Mouse (Mus musculus) hindbrain, embryonic 10.5 days (tissue): ENCODE data around the gene Gm21903. TPM values are rescaled to one million over a fixed set of nuclear protein-coding genes. Genes with fewer than 3 reads are reported as not detected.
"Not testable (repeated sequence)": the region's sequence is repeated elsewhere in the genome, so short reads cannot be mapped to it uniquely, and the experiment has no call there.

ENCODE experiments used
- DNase-seq: peaks from one replicate; pipeline ENCODE4 v3.0.0-alpha.2; 2017; ENCODE audit warnings: low spot score
- H3K27ac ChIP-seq: fragments of 300-500 bp; sonication (generic); 2 replicates; pipeline ENCODE4 v1.5.1; 2016; ENCODE audit warnings: mild to moderate bottlenecking, moderate library complexity
- H3K27me3 ChIP-seq: fragments of 300-500 bp; sonication (generic); 2 replicates; pipeline ENCODE4 v1.6.1; 2016; ENCODE audit warnings: mild to moderate bottlenecking; ENCODE audit not compliant: poor library complexity, insufficient read depth, severe bottlenecking
- H3K36me3 ChIP-seq: fragments of 300-500 bp; sonication (generic); 2 replicates; pipeline ENCODE4 v1.6.1; 2016; ENCODE audit warnings: mild to moderate bottlenecking, moderate library complexity
- H3K4me1 ChIP-seq: fragments of 300-500 bp; sonication (generic); replicated peaks from 2 replicates; pipeline ENCODE4 v1.6.1; 2016; ENCODE audit warnings: mild to moderate bottlenecking
- H3K4me3 ChIP-seq: fragments of 300-500 bp; sonication (generic); 2 replicates; pipeline ENCODE4 v1.5.1; 2016; ENCODE audit warnings: mild to moderate bottlenecking, moderate library complexity
- H3K9me3 ChIP-seq: fragments of 300-500 bp; sonication (generic); 2 replicates; pipeline ENCODE4 v1.6.1; 2016; ENCODE audit warnings: mild to moderate bottlenecking, moderate library complexity
- WGBS: fragments of 180-500 bp; shearing (Covaris S2); methylation state at CpG from one replicate; pipeline ENCODE4 v1.1.7; 2016; 5-methylcytosine and 5-hydroxymethylcytosine counted together
- polyA plus RNA-seq: library from polyadenylated mRNA; unstranded; fragments of >200 nt; fragmentation: Nextera tagmentation; extraction: Ambion mirVana; gene quantifications from 2 replicates; pipeline ENCODE4 v1.2.1, GENCODE M21; 2016

Gene Gm21903
- polyA plus RNA-seq: not detected in 2 replicates

GRCm38 (mm10) chr17:39043241-39043640 is at the start of gene Gm21903:
Gene Gm21903, minus strand, starts transcription at chr17:39043341.
- no peak within 1 kb of the TSS for H3K4me3 ChIP-seq
- no peaks in the 10 kb centered on the region for H3K36me3 ChIP-seq
- no peaks in the 10 kb centered on the region for H3K27me3 ChIP-seq
- peaks cover 6% of the 10 kb centered on the region; the same call in 1 of the 2 replicates for H3K9me3 ChIP-seq
- H3K27ac ChIP-seq: no peak within 1 kb of the TSS
- no peak for DNase-seq
- H3K4me1 ChIP-seq: no peaks in the 10 kb centered on the region

- Histone ChIP-seq H3K27me3 (no peaks in the 10 kb centered on the region), H3K4me3 (no peak within 1 kb of the TSS), H3K36me3 (no peaks in the 10 kb centered on the region), H3K9me3 (peaks cover 17% of the 10 kb centered on the region), H3K27ac (no peak within 1 kb of the TSS), H3K4me1 (no peaks in the 10 kb centered on the region)
- no peak for DNase-seq
- 59% methylated on average over 1 of the region's 1 CpGs for WGBS
Measured at GRCm38 (mm10) chr17:39076937-39077336, 33.8 kb upstream of the Gm21903 start, which contains the start of gene Esp23. Gene Esp23, minus strand, starts transcription at chr17:39077037.

- DNase-seq: no peak
- H3K36me3 ChIP-seq: no peaks in the 10 kb centered on the region
Measured at GRCm38 (mm10) chr17:39063641-39064040, 20.5 kb upstream of the Gm21903 start.

GRCm38 (mm10) chr17:39036395-39036794 is 6.7 kb downstream of the Gm21903 start, which contains the start of gene Esp24:
Gene Esp24, plus strand, starts transcription at chr17:39036695.
- not testable (repeated sequence) for H3K9me3 ChIP-seq, H3K27ac ChIP-seq, H3K36me3 ChIP-seq, H3K4me3 ChIP-seq, DNase-seq, H3K27me3 ChIP-seq, H3K4me1 ChIP-seq
- whole genome bisulfite sequencing: 92% methylated on average over 3 of the region's 3 CpGs

More at GRCm38 (mm10) chr17:39063641-39064040, 20.5 kb upstream of the Gm21903 start:
- no peak overlapping the region for H3K4me3 ChIP-seq
- no peaks in the 10 kb centered on the region for H3K4me1 ChIP-seq
- no peaks in the 10 kb centered on the region for H3K27me3 ChIP-seq
- H3K27ac ChIP-seq: no peak overlapping the region
- H3K9me3 ChIP-seq: peaks cover 19% of the 10 kb centered on the region

GRCm38 (mm10) chr17:39017184-39017583 is 26.0 kb downstream of the Gm21903 start:
- Histone ChIP-seq H3K27me3 (no peaks in the 10 kb centered on the region), H3K4me1 (no peaks in the 10 kb centered on the region), H3K9me3 (peaks cover 18% of the 10 kb centered on the region), H3K27ac (no peak overlapping the region), H3K4me3 (no peak overlapping the region), H3K36me3 (no peaks in the 10 kb centered on the region)
- DNase-seq: no peak
- WGBS: 65% methylated on average over 14 of the region's 14 CpGs

- DNase-seq: peak; percentile 2
- Histone ChIP-seq H3K27me3 (no peaks in the 10 kb centered on the region), H3K4me1 (no peaks in the 10 kb centered on the region), H3K4me3 (peak overlapping the region; percentile 39), H3K27ac (no peak overlapping the region), H3K9me3 (peaks cover 12% of the 10 kb centered on the region; the same call in 1 of the 2 replicates), H3K36me3 (no peaks in the 10 kb centered on the region)
- WGBS: 42% methylated on average over 30 of the region's 30 CpGs
Measured at GRCm38 (mm10) chr17:39010675-39011638, 32.2 kb downstream of the Gm21903 start.

GRCm38 (mm10) chr17:39009846-39010245 is 33.3 kb downstream of the Gm21903 start:
- no peaks in the 10 kb centered on the region for H3K4me1 ChIP-seq
- H3K36me3 ChIP-seq: no peaks in the 10 kb centered on the region
- H3K27me3 ChIP-seq: no peaks in the 10 kb centered on the region
- H3K4me3 ChIP-seq: no peak overlapping the region
- H3K9me3 ChIP-seq: peaks cover 15% of the 10 kb centered on the region; the same call in 1 of the 2 replicates
- no peak for DNase-seq
- WGBS: 83% methylated on average over 1 of the region's 1 CpGs
- no peak overlapping the region for H3K27ac ChIP-seq

Other genes with a start within 250 kb of the Gm21903 start
- gene Esp24, start 6.6 kb downstream of the Gm21903 start, polyA plus RNA-seq: not detected in 2 replicates
- gene Esp23, start 33.7 kb upstream of the Gm21903 start, polyA plus RNA-seq: not detected in 2 replicates
- not detected in 2 replicates for gene Esp22, start 52.0 kb upstream of the Gm21903 start, polyA plus RNA-seq